Mouse (Mus musculus): ENCODE measurements at regions not wholly inside any gene's neighbourhood (a gene's known extent, or its start where the extent isn't known, plus 50 kb on each side); places are given as distances from the start of the nearest gene placed in this dataset.

GRCm38 (mm10) chr5:75453757-75454390 lies 120.8 kb upstream of the Kit start:
- no peak for ATAC-seq
- Histone ChIP-seq H3K4me3 (ENCODE audit: low read depth, low read length) (no peak overlapping the region), H3K27me3 (ENCODE audit: insufficient read depth, low read length) (no peaks in the 10 kb centered on the region), H3K9ac (no peak overlapping the region), H3K9me3 (ENCODE audit: low read length) (no peaks in the 10 kb centered on the region), H3K27ac (ENCODE audit: low read depth, low read length) (no peak overlapping the region), H3K36me3 (ENCODE audit: insufficient read depth) (no peaks in the 10 kb centered on the region), H3K4me2 (ENCODE audit: low read depth) (no peak overlapping the region), H3K4me1 (ENCODE audit: insufficient read depth) (0 out of 2 replicates have a peak, but pooled peaks cover 6% of the 10 kb centered on the region)
- WGBS, result 78% methylated on average over 9 of the region's 9 CpGs
- DNase-seq, result no peak
- no peak for TF ChIP-seq CTCF (IDR thresholded peaks at IDR 0.05; ENCODE audit: low read depth)

- Histone ChIP-seq H3K4me2 (ENCODE audit: low read depth) (no peak overlapping the region), H3K9ac (no peak overlapping the region), H3K4me1 (ENCODE audit: insufficient read depth) (0 out of 2 replicates have a peak, but pooled peaks cover 6% of the 10 kb centered on the region), H3K9me3 (ENCODE audit: low read length) (no peaks in the 10 kb centered on the region), H3K27me3 (ENCODE audit: insufficient read depth, low read length) (no peaks in the 10 kb centered on the region), H3K36me3 (ENCODE audit: insufficient read depth) (no peaks in the 10 kb centered on the region), H3K4me3 (ENCODE audit: low read depth, low read length) (no peak overlapping the region), H3K27ac (ENCODE audit: low read depth, low read length) (no peak overlapping the region)
- ATAC-seq, result no peak
- WGBS, result 50% methylated on average over 16 of the region's 16 CpGs
- TF ChIP-seq CTCF (IDR thresholded peaks at IDR 0.05; ENCODE audit: low read depth), result no peak
- DNase-seq, result no peak
Measured at GRCm38 (mm10) chr5:75454961-75455541, 119.7 kb upstream of the Kit start.

DNA sequence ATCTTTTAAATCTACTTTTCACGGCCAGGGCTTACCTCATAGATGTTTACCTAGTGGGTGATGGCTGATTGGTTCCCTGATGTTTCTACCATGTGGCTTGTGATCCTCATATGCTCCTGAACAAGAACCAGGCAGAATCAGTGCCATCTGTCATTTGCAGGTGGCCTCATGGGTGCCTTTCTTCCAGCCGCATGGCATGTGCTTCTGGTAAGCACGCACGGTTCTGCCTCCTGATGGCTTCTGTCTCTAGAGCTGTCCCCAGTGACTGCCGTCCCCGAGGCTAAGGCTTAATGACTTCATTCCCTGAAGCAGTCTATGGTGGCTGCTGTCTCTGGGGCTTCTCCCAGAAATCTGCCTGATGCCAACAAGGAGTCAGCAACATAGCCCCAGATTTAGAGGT lies 117.3 kb upstream of the Kit start:
- TF ChIP-seq CTCF (IDR thresholded peaks at IDR 0.05; ENCODE audit: low read depth), result no peak
- Histone ChIP-seq H3K36me3 (ENCODE audit: insufficient read depth) (no peaks in the 10 kb centered on the region), H3K27ac (ENCODE audit: low read depth, low read length) (no peak overlapping the region), H3K9ac (no peak overlapping the region), H3K4me3 (ENCODE audit: low read depth, low read length) (no peak overlapping the region), H3K27me3 (ENCODE audit: insufficient read depth, low read length) (no peaks in the 10 kb centered on the region), H3K4me2 (ENCODE audit: low read depth) (no peak overlapping the region), H3K4me1 (ENCODE audit: insufficient read depth) (no peaks in the 10 kb centered on the region), H3K9me3 (ENCODE audit: low read length) (no peaks in the 10 kb centered on the region)
- peak; percentile 28 for DNase-seq
- no peak for ATAC-seq
- WGBS, result 58% methylated on average over 6 of the region's 6 CpGs

- no peak overlapping the region for H3K27ac ChIP-seq (ENCODE audit: low read depth, low read length)
- H3K9ac ChIP-seq, result no peak overlapping the region
- no peak overlapping the region for H3K4me2 ChIP-seq (ENCODE audit: low read depth)
- no peaks in the 10 kb centered on the region for H3K9me3 ChIP-seq (ENCODE audit: low read length)
- no peaks in the 10 kb centered on the region for H3K4me1 ChIP-seq (ENCODE audit: insufficient read depth)
- TF ChIP-seq CTCF (IDR thresholded peaks at IDR 0.05; ENCODE audit: low read depth), result no peak
- no peak for DNase-seq
- no peak overlapping the region for H3K4me3 ChIP-seq (ENCODE audit: low read depth, low read length)
- H3K27me3 ChIP-seq (ENCODE audit: insufficient read depth, low read length), result no peaks in the 10 kb centered on the region
- 92% methylated on average over 7 of the region's 7 CpGs for WGBS
- H3K36me3 ChIP-seq (ENCODE audit: insufficient read depth), result no peaks in the 10 kb centered on the region
- no peak for ATAC-seq
Measured at GRCm38 (mm10) chr5:75458317-75458716, 116.4 kb upstream of the Kit start.

DNA sequence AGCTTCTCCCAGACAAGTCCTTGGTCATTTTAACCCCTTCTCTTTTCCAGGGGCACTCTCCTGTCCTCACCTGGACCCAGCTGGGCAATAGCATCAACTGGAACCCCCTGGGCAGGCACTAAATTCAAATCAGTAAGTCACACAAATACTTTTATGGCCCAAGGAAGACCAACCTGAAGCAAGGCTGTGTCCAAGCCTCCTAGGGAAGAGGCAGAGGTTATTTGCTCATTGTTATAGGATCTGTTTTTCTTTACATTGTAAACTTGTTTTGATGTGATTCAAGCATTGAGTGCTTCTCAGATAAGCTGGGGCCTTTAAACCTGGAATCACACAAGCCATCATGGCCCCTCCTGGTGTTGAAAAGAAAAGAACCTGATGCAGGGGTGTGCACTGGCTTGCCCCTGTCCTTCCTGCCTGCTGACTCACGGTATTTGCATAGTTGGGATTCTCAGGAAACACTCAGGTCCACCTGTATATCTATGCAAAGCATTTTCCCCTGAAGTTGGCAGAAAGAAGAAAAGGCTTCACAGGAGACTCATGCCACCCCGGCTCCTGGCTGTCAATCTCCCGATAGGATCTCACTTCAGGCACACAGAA lies 114.9 kb upstream of the Kit start:
- Histone ChIP-seq H3K4me3 (ENCODE audit: low read depth, low read length) (no peak overlapping the region), H3K9ac (no peak overlapping the region), H3K27me3 (ENCODE audit: insufficient read depth, low read length) (no peaks in the 10 kb centered on the region; the same call in 1 of the 2 replicates), H3K4me2 (ENCODE audit: low read depth) (no peak overlapping the region), H3K4me1 (ENCODE audit: insufficient read depth) (no peaks in the 10 kb centered on the region), H3K9me3 (ENCODE audit: low read length) (no peaks in the 10 kb centered on the region), H3K27ac (ENCODE audit: low read depth, low read length) (no peak overlapping the region), H3K36me3 (ENCODE audit: insufficient read depth) (no peaks in the 10 kb centered on the region)
- WGBS, result 70% methylated on average over 3 of the region's 3 CpGs
- TF ChIP-seq CTCF (IDR thresholded peaks at IDR 0.05; ENCODE audit: low read depth), result no peak
- ATAC-seq (no peak), DNase-seq (no peak)

GRCm38 (mm10) chr5:75460414-75461025 lies 114.2 kb upstream of the Kit start:
- ATAC-seq (no peak), DNase-seq (no peak)
- no peak overlapping the region for H3K4me3 ChIP-seq (ENCODE audit: low read depth, low read length)
- no peak for TF ChIP-seq CTCF (IDR thresholded peaks at IDR 0.05; ENCODE audit: low read depth)
- H3K4me2 ChIP-seq (ENCODE audit: low read depth), result no peak overlapping the region
- no peak overlapping the region for H3K27ac ChIP-seq (ENCODE audit: low read depth, low read length)
- no peaks in the 10 kb centered on the region for H3K36me3 ChIP-seq (ENCODE audit: insufficient read depth)
- 89% methylated on average over 9 of the region's 9 CpGs for WGBS
- no peak overlapping the region for H3K9ac ChIP-seq
- H3K27me3 ChIP-seq (ENCODE audit: insufficient read depth, low read length), result no peaks in the 10 kb centered on the region; the same call in 1 of the 2 replicates
- H3K4me1 ChIP-seq (ENCODE audit: insufficient read depth), result no peaks in the 10 kb centered on the region
- H3K9me3 ChIP-seq (ENCODE audit: low read length), result no peaks in the 10 kb centered on the region

- DNase-seq, result no peak
- Histone ChIP-seq H3K27me3 (ENCODE audit: insufficient read depth, low read length) (no peaks in the 10 kb centered on the region; the same call in 1 of the 2 replicates), H3K4me3 (ENCODE audit: low read depth, low read length) (no peak overlapping the region), H3K4me1 (ENCODE audit: insufficient read depth) (no peaks in the 10 kb centered on the region), H3K9ac (no peak overlapping the region), H3K27ac (ENCODE audit: low read depth, low read length) (no peak overlapping the region), H3K4me2 (ENCODE audit: low read depth) (no peak overlapping the region), H3K36me3 (ENCODE audit: insufficient read depth) (no peaks in the 10 kb centered on the region), H3K9me3 (ENCODE audit: low read length) (no peaks in the 10 kb centered on the region)
- ATAC-seq, result no peak
- TF ChIP-seq CTCF (IDR thresholded peaks at IDR 0.05; ENCODE audit: low read depth), result no peak
- 92% methylated on average over 5 of the region's 5 CpGs for WGBS
Measured at GRCm38 (mm10) chr5:75461368-75461767, 113.3 kb upstream of the Kit start.

All from forebrain, postnatal 0 days (tissue).